Mouse (Mus musculus) limb, embryonic 14.5 days (tissue): Measurements from ENCODE around the gene Nol6. TPM values are rescaled to one million over a fixed set of nuclear protein-coding genes. Genes with fewer than 3 reads are reported as not detected.
A peak's percentile ranks its signal among the peaks of the same experiment; 100 is the strongest.

Source experiments
- ATAC-seq: fragments of 200-750 bp; cut with Nextera tagmentation; 2 replicates; pipeline ENCODE4 v1.8.0; 2017; ENCODE audit warnings: low read depth, moderate number of reproducible peaks, moderate TSS enrichment; ENCODE audit not compliant: low FRiP score
- DNase-seq: peaks from one replicate; pipeline ENCODE4 v3.0.0-alpha.2; 2015; ENCODE audit warnings: low spot score
- H3K27ac ChIP-seq: fragments of 300-500 bp; sonication (generic); replicated peaks from 2 replicates; pipeline ENCODE4 v1.5.1; 2014; ENCODE audit warnings: low read depth, mild to moderate bottlenecking, low read length, moderate library complexity, mixed read lengths
- H3K27me3 ChIP-seq: fragments of 300-500 bp; sonication (generic); 2 replicates; pipeline ENCODE4 v1.6.1; 2014; ENCODE audit warnings: low read length, mixed read lengths; ENCODE audit not compliant: control insufficient read depth, insufficient read depth
- H3K36me3 ChIP-seq: fragments of 300-500 bp; sonication (generic); 2 replicates; pipeline ENCODE4 v1.6.1; 2014; ENCODE audit warnings: mild to moderate bottlenecking, low read length, moderate library complexity, mixed read lengths; ENCODE audit not compliant: control insufficient read depth, insufficient read depth
- H3K4me1 ChIP-seq: fragments of 300-500 bp; sonication (generic); 2 replicates; pipeline ENCODE4 v1.6.1; 2014; ENCODE audit warnings: antibody characterized with exemption, low read length, mixed read lengths; ENCODE audit not compliant: control insufficient read depth, insufficient read depth
- H3K4me2 ChIP-seq: fragments of 300-500 bp; sonication (generic); replicated peaks from 2 replicates; pipeline ENCODE4 v1.6.1; 2014; ENCODE audit warnings: low read depth, mild to moderate bottlenecking, low read length, moderate library complexity; ENCODE audit not compliant: severe bottlenecking
- H3K4me3 ChIP-seq: fragments of 300-500 bp; sonication (generic); replicated peaks from 2 replicates; pipeline ENCODE4 v1.5.1; 2014; ENCODE audit warnings: low read length
- H3K9ac ChIP-seq: fragments of 300-500 bp; sonication (generic); 2 replicates; pipeline ENCODE4 v1.6.1; 2014; ENCODE audit warnings: mild to moderate bottlenecking, low read depth, low read length, moderate library complexity; ENCODE audit not compliant: severe bottlenecking
- H3K9me3 ChIP-seq: fragments of 300-500 bp; sonication (generic); 2 replicates; pipeline ENCODE4 v1.6.1; 2016; ENCODE audit warnings: low read length; ENCODE audit not compliant: control insufficient read depth
- POLR2A ChIP-seq: fragments of 200-500 bp; IDR thresholded peaks from 2 replicates; pipeline ENCODE4 v1.8.0; 2012; ENCODE audit warnings: inconsistent platforms, mild to moderate bottlenecking, moderate library complexity, borderline replicate concordance; ENCODE audit not compliant: insufficient read depth, insufficient read length; ENCODE audit errors: extremely low read depth
- WGBS: fragments of 180-500 bp; shearing (Covaris S2); extraction: QIAGEN DNeasy Blood & Tissue Kit; methylation state at CpG from one replicate; pipeline ENCODE4 v1.1.7; 2014; 5-methylcytosine and 5-hydroxymethylcytosine counted together
- polyA plus RNA-seq, 2 experiments: library from polyadenylated mRNA; depleted of rRNA in 1 of 2; stranded (reverse) in 1 of 2; unstranded in 1 of 2; fragments of >200 nt; fragmentation: Nextera tagmentation in 1 of 2; extraction: Ambion mirVana in 1 of 2; gene quantifications; 2 replicates each; pipeline versions ENCODE4 v1.2.1 to v1.2.3; 2012 to 2014

The Nol6 gene
- polyA plus RNA-seq, 2 experiments = 29.2 to 39.1 TPM

- H3K4me1 ChIP-seq = peaks cover 4% of the 10 kb centered on the region
- peak; percentile 43 for DNase-seq
- no peak for TF ChIP-seq POLR2A
- H3K36me3 ChIP-seq = peaks cover 6% of the 10 kb centered on the region
- H3K9ac ChIP-seq = no peak overlapping the region
- H3K4me2 ChIP-seq = no peak overlapping the region
- H3K27ac ChIP-seq = no peak overlapping the region
- H3K4me3 ChIP-seq = no peak overlapping the region
- no peak for ATAC-seq
- H3K27me3 ChIP-seq = no peaks in the 10 kb centered on the region
- 64% methylated on average over 6 of the region's 6 CpGs for WGBS
- H3K9me3 ChIP-seq = no peaks in the 10 kb centered on the region
Measured at GRCm38 (mm10) chr4:41133529-41134291, 9.5 kb upstream of the Nol6 start.

- Histone ChIP-seq H3K27me3 (no peaks in the 10 kb centered on the region), H3K36me3 (no peaks in the 10 kb centered on the region), H3K4me3 (no peak overlapping the region), H3K4me1 (peaks cover 4% of the 10 kb centered on the region), H3K27ac (no peak overlapping the region), H3K4me2 (no peak overlapping the region), H3K9ac (no peak overlapping the region), H3K9me3 (no peaks in the 10 kb centered on the region)
- TF ChIP-seq POLR2A = no peak
- ATAC-seq (no peak), DNase-seq (no peak)
- 79% methylated on average over 6 of the region's 6 CpGs for WGBS
Measured at GRCm38 (mm10) chr4:41132471-41132870, 8.2 kb upstream of the Nol6 start.

- no peak overlapping the region for H3K27ac ChIP-seq
- DNase-seq (no peak), ATAC-seq (no peak)
- no peaks in the 10 kb centered on the region for H3K36me3 ChIP-seq
- H3K9ac ChIP-seq = no peak overlapping the region
- H3K4me1 ChIP-seq = peaks cover 4% of the 10 kb centered on the region; the same call in 1 of the 2 replicates
- no peaks in the 10 kb centered on the region for H3K27me3 ChIP-seq
- H3K9me3 ChIP-seq = no peaks in the 10 kb centered on the region
- 78% methylated on average over 3 of the region's 3 CpGs for WGBS
- TF ChIP-seq POLR2A = no peak
- no peak overlapping the region for H3K4me3 ChIP-seq
- no peak overlapping the region for H3K4me2 ChIP-seq
Measured at GRCm38 (mm10) chr4:41129836-41130235, 5.6 kb upstream of the Nol6 start.

GRCm38 (mm10) chr4:41129406-41129805, 5.2 kb upstream of the Nol6 start:
- no peaks in the 10 kb centered on the region for H3K36me3 ChIP-seq
- no peak overlapping the region for H3K27ac ChIP-seq
- no peak overlapping the region for H3K9ac ChIP-seq
- WGBS = 8% methylated on average over 2 of the region's 2 CpGs
- no peaks in the 10 kb centered on the region for H3K27me3 ChIP-seq
- no peak overlapping the region for H3K4me2 ChIP-seq
- no peak; the same call in 1 of the 2 replicates for ATAC-seq
- H3K4me1 ChIP-seq = peaks cover 2% of the 10 kb centered on the region; the same call in 1 of the 2 replicates
- no peaks in the 10 kb centered on the region for H3K9me3 ChIP-seq
- no peak for TF ChIP-seq POLR2A
- peak; percentile 79 for DNase-seq
- H3K4me3 ChIP-seq = no peak overlapping the region

- H3K9me3 ChIP-seq = no peaks in the 10 kb centered on the region
- 76% methylated on average over 11 of the region's 11 CpGs for WGBS
- H3K36me3 ChIP-seq = peaks cover 91% of the 10 kb centered on the region
- no peak overlapping the region for H3K4me2 ChIP-seq
- H3K9ac ChIP-seq = no peak overlapping the region
- no peak for TF ChIP-seq POLR2A
- peaks cover 9% of the 10 kb centered on the region for H3K4me1 ChIP-seq
- H3K4me3 ChIP-seq = no peak overlapping the region
- ATAC-seq (no peak), DNase-seq (peak; percentile 58)
- no peaks in the 10 kb centered on the region for H3K27me3 ChIP-seq
- H3K27ac ChIP-seq = no peak overlapping the region
Measured at GRCm38 (mm10) chr4:41118706-41119292, 5.5 kb downstream of the Nol6 start.
